Mouse (Mus musculus) urinary bladder, postnatal 10 days (tissue): ENCODE results near the gene Vmn2r15.

Experiments
- DNase-seq: peaks from one replicate; pipeline ENCODE4 v3.0.0; 2022; ENCODE audit warnings: low spot score

Gene Vmn2r15

GRCm38 (mm10) chr5:109297544-109297943, at the start of gene Vmn2r15:
Gene Vmn2r15, minus strand, starts transcription at chr5:109297644.
- no peak for DNase-seq

- no peak for DNase-seq
Observed at GRCm38 (mm10) chr5:109329862-109330261, 32.4 kb upstream of the Vmn2r15 start, which contains the start of gene Vmn2r16. Gene Vmn2r16, plus strand, starts transcription at chr5:109330162.

- DNase-seq = no peak
Observed at GRCm38 (mm10) chr5:109294655-109295054, 2.8 kb downstream of the Vmn2r15 start.
